Mouse (Mus musculus) cerebellum, adult 2 months (tissue): ENCODE measurements around the gene Rcc1.

Experiments used
- CTCF ChIP-seq: fragments of 200-500 bp; IDR thresholded peaks from 2 replicates; pipeline ENCODE4 v1.5.1; 2011; ENCODE audit warnings: low read depth, mild to moderate bottlenecking, control low read depth, low read length, moderate library complexity, borderline replicate concordance; ENCODE audit not compliant: insufficient read depth
- POLR2A ChIP-seq: fragments of 200-500 bp; IDR thresholded peaks from 2 replicates; pipeline ENCODE4 v1.6.1; 2011; ENCODE audit warnings: low read length, control low read depth, borderline replicate concordance; ENCODE audit not compliant: insufficient read depth

DNA sequence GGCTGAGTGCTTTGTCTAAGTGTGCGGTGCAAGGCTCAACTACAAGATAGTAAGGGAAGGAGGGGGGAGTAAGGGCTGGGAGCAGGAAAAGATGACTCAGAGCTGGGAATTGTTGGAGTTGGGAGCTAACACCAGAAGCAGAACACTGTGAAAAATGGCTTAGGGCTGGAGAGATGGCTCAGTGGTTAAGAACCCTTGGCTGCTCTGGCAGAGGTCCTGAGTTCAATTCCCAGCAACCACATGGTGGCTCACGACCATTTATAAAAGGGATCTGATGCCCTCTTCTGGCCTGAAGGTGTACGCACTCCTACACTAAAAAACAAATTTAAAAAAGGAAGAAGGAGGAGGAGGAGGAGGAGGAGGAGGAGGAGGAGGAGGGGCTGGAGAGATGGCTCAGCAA, 6.7 kb downstream of the Rcc1 start:
- TF ChIP-seq CTCF (no peak), POLR2A (no peak)
